Mouse (Mus musculus): ENCODE measurements around the gene Get4. TPM values are rescaled to one million over a fixed set of nuclear protein-coding genes. Genes with fewer than 3 reads are reported as not detected.

Gene Get4
- polyA plus RNA-seq, 1 experiment: 66.2 TPM

DNA sequence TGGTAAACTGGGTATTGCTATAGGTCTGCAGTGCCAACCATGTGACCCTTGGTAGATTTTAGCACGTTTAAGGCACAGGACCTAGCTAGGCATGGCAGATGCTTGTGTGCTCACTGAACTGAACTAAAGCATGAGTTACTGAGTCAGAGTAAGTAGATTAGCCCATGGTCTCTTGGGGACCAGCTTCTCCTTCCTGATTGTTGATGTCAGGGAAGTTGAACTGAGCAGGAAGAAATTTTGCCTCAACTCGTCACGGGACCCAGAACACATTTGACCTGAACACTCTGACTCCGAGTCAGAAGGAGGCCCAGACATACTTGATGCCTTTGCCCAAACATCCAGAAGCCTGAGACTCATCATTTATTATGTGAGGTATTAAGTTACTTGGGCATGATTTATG, 14.7 kb upstream of the Get4 start:
- 77% methylated on average over 4 of the region's 4 CpGs for WGBS
- DNase-seq (ENCODE audit: low read depth, low spot score): no peak

DNA sequence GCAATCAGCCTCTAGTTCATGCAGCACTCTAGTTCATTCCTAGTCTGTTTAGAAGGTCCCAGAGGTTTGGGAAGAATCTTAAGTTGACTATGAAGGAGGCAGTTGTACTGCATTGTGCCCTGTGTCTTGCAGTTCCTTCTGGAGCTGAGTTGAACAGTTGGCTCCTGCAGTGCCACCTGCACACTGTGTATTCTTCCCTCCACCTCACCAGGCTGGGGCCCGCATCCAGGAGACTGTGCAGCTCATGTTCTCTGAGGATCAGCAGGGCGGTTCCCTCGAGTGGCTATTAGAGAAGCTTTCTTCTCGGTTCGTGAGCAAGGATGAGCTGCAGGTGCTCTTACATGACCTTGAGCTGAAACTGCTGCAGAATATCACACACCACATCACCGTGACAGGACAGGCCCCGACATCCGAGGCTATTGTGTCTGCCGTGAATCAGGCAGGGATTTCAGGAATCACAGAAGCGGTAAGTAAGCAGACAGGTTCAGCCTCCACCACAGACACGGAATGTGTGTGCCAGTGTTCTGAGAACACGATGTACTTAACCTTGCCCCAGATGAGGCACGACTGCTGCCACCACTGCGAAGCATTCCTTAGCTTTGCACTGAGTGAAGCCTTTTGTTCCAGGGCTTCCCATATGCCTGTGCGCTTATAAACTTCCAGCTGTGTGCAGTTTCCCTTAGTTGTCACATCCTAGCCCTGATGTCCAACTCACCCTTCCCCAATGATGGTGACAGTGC, 10.9 kb upstream of the Get4 start:
- 87% methylated on average over 15 of the region's 15 CpGs for WGBS
- no peak for DNase-seq (ENCODE audit: low read depth, low spot score)

DNA sequence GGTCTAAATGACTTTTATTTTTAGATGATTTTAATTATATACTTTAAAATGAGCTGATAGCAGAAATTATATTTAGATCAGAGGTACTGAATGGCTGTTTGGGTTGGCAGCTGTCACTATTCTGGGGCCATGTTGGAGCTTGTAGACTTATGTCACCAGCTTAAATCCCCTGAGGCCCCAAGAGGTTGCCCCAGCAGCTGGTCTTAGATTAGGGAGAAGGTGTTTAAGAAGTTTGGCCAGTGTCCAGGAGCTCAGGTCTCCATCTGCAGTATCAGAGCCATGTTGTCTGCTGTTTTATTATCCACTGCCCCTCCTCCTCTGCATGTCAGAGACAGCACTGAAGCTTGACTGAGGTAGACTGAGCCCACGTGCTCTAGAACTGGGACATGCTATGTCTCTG, 8.7 kb upstream of the Get4 start:
- WGBS: 68% methylated on average over 1 of the region's 1 CpGs
- DNase-seq (ENCODE audit: low read depth, low spot score): no peak

DNA sequence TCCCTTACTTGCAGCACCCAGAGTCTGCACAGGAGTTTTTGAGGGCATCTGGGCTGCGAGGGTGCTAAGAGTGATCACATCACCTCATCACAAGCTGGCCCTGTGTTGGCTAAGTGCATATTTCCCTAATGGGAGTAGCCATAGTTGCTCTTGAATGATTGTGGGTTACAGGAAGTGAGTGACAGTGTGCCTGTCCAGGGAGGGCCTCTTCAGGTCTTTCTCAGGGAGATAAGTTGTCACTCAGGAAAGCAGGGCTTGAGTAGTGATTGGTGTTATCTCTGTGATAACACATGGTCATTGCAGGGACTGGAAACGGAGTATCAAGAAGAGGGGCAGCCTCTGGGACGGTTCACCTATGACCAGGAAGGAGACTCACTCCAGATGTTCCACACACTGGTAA, 4.4 kb upstream of the Get4 start:
- DNase-seq (ENCODE audit: low read depth, low spot score): no peak
- WGBS: 87% methylated on average over 3 of the region's 3 CpGs

DNA sequence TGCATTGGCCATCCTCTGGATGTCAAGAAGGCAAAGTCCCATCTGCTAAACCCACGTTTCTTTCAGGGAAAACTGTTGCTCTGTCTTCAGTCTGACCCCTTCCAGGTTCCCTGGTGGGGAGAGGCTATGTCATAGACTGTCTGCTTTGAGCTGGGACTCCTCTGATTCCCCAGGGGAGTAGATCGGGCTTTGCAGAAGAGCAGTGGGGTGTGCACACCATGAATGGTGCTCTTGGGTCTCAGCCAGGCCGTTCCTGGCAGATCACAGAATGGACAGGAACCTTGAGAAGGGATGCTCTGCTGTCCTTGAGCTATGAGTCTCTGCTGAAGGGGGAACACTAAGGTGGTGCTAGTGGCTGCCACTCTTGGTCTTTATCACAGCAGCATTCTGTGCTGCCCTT, 3.3 kb upstream of the Get4 start:
- 67% methylated on average over 3 of the region's 3 CpGs for WGBS
- DNase-seq (ENCODE audit: low read depth, low spot score): no peak

DNA sequence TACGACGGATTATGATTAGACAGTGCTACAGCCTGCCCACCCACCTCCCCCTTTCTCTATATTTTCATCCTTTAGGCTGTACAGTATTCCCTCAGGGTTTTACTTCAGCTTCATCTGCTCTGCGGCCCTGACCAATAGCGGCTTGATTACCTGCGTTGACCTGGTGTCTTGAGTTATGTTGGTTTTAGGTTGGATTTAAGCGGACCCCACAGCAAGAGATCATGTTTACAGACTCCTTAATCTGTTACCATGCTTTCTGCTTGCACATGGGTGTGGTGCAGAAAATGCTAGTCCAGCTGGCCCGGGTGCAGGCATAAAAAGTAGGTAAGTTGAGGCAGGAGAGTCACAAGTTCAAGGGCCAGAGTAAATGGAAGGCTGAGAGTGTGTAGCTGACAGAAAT, 845 bp upstream of the Get4 start:
- no peak for DNase-seq (ENCODE audit: low read depth, low spot score)
- WGBS: 83% methylated on average over 7 of the region's 7 CpGs

DNA sequence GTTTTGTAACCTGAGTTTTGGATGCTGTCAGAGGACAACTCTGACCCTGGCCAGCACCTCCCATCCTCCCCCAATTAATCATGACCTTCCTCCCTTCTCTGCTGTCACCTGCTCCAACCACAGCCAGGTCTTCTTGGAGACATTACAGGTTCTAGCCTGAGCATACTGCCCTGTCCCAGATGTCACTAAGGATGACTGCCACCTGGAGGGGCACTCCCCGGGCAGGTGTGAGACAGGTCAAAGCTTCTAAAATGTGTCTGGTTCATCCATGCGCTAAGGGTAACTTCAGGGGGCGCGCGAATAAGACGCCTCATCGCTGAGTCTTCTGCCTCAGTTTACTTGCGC, 416 bp upstream of the Get4 start:
- under 1% methylated on average over 8 of the region's 8 CpGs for WGBS
- DNase-seq (ENCODE audit: low read depth, low spot score): no peak

DNA sequence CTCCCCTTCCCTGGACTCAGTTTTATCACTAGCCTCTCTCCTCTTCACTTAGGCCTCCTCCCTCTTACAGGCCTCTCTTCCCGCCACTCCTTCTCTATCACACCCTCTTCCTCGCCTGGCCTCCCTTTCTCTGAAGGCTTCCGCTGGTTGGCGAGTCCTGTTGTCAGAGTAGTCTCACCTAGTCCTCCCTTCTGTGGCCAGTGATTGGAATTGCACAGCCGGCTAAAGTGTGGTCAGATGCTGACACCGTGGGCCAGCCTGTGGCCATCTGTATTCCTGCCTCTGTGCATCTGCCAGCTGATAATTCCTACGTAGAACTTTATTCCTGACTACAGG, 754 bp downstream of the Get4 start:
- WGBS: under 1% methylated on average over 7 of the region's 7 CpGs

DNA sequence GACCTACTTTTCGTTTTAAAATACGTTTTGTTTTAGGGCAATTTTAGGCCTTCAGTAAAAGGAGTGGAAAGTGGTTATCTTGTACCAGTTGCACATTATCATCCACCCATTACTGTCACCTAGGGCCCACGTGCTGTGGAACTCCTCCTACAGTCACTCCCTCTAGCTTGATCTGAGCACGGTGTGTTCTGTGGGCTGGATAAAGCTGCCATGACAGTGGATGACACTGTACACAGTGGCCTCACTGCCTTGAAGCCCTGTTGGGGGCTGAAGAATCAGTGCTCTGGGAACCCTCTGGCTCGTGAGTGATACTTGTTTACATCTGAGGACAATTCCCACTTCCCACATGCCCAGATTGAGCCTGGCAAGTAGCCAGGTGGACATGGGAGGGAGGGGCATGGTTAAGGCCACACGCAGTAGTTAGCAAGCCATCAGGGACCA, 1.2 kb downstream of the Get4 start:
- no peak for DNase-seq (ENCODE audit: low read depth, low spot score)
- 0% methylated on average over 6 of the region's 6 CpGs for WGBS

More for the DNA sequence above, 754 bp downstream of the Get4 start:
- DNase-seq (ENCODE audit: low read depth, low spot score): no peak

DNA sequence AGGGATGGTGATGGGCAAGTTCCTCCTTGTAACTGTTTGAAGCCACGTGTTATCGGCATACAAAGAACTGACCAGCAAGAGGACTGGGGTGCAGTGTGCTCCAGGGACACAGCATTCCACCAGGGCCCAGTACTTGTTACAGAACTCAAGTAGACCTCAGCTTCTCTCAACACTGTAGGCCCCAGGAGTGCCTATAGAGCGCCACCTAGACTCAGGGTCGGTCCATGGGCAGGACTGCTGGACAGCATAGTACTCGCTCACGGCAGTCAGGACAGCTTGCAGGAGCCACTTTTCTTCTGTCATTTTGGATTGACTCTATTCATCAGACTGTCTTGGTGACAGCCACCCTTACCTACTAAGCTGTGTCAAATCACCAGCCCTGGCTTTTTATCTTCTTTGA, 2.8 kb downstream of the Get4 start:
- WGBS: 81% methylated on average over 6 of the region's 6 CpGs
- no peak for DNase-seq (ENCODE audit: low read depth, low spot score)

DNA sequence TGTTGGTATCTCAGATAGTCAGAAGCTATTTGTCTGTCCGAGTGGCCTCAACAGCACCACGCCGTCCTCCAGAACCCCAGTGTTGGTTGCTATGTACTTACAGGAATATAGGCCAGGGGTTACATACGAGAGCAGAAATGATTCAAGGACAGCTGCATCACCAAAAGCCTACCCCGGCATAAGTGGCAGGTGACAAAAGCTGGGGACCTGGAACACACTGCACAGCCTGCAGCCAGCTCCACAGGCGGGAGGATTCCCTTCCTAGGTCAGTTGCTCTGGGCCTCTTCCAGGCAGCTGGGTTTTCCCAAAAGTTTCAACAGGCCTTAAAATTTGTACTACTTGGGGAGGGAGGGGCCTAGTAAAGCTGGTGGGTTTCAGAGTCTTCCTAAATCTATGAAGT, 3.7 kb downstream of the Get4 start:
- DNase-seq (ENCODE audit: low read depth, low spot score): no peak

DNA sequence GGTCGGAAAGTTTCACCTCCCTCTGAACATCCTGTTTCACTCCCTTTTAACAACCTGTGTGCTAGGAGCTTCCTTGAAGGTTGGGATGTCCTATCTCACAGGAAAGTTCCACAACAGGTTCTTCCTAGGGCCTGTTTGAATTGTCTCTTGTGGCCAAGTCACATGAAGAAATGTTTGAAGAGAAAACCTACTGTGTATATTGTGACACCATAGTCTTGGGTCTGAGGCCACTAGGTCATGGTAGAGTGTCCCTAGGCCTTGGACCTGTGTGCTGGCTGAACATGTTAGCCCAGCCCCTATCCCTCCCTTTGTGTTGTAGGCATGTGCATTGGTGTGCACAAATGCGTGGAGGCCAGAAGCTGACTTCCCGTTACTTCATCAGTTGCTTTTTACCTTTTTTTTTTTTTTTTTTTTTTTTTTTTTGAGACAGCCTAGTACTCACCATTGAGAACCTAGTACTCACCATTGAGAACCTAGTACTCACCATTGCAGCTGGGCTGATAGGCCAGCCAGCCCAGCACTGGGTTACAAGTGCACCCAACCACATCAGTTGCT, 4.2 kb downstream of the Get4 start:
- 66% methylated on average over 3 of the region's 3 CpGs for WGBS
- DNase-seq (ENCODE audit: low read depth, low spot score): no peak

More for the DNA sequence above, 3.7 kb downstream of the Get4 start:
- 53% methylated on average over 6 of the region's 6 CpGs for WGBS

DNA sequence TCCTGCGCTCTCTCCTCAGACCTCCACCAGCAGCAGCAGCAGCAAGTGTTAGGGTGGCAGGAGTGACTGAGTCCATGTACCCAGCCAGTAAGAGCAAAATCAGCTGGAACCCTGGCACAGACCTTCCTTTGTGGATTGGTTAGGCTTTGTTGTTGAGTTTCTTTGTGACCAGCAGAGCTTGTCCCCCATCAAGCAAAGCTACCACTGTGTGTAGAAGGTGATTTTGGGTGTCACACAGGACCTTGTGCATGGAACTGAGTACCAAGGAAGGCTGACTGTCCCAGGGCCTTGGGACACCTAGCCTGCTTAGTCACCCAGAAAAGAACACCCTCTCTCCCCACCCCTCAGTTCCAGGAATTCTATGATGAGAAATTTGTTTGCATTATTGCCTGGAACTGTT, 5.1 kb downstream of the Get4 start:
- no peak for DNase-seq (ENCODE audit: low read depth, low spot score)
- 95% methylated on average over 1 of the region's 1 CpGs for WGBS

DNA sequence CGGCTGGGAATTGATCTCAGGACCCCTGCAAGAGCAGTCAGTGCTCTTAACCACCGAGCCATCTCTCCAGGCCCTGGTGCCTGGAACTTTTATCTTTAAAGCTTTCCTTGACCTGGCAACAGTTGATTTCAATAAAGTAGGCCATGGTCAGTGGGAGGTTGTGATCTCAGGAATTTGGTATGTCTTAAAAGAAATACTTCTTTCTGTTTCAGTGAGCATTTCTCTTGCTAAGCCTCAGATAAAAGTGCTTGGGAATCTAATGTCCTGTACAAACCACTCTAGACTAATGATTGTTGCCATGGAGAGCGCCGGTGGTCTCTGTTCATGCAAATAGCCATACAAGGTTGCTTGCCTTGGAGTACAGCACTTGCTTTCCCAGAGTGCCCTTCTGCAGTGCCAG, 5.7 kb downstream of the Get4 start:
- DNase-seq (ENCODE audit: low read depth, low spot score): no peak
- 84% methylated on average over 4 of the region's 4 CpGs for WGBS

DNA sequence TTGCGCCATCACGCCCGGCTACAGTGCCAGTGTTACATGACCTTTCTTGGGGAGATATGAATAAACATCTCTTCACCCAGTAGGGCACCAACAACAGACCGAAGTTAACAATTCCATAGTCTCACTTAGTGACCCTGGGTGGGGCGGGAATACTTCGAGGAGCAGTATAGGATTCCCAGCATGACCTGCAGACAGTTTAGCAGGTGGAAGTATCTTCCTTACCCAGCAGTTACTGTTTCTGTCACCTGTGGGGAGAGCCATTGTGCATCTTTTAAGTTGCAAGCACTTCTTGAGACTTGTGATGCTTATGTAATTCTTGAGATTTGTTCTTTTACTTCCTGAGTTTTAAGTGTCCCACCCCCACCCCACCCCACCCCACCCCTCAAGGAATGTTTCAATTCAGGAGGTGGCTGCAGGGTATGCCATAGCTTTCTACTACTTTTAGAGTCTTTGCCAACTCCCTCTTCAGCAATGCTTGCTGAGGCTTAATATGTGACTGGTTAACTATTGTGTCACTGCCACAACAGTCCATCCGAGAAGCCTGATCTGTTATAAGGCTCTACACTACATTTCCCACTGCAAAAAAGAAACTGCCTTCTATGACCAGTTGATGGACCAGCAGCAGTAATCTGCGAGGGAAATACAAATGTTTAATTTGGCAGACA, 6.4 kb downstream of the Get4 start:
- 57% methylated on average over 8 of the region's 8 CpGs for WGBS
- no peak for DNase-seq (ENCODE audit: low read depth, low spot score)

DNA sequence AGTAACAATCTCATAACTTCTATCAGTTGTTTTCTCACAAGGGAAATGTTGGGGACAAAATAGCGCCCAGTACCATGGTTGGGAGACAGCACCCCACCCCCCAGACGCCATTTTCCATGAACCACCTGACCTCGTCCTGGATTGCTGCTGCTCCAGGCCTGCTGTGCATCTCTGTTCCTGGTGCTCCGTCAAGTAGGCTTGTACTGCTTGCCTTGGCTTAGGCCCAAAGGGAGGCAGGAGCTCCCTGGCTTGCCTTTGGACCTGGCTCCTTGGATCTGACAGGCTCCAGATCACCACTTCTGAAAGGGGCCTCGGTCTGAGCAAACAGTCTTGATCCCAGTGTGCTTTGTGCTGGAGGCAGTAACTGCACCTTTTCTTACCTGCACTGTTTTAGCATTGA, 7.7 kb downstream of the Get4 start:
- WGBS: 28% methylated on average over 5 of the region's 5 CpGs
- DNase-seq (ENCODE audit: low read depth, low spot score): no peak

DNA sequence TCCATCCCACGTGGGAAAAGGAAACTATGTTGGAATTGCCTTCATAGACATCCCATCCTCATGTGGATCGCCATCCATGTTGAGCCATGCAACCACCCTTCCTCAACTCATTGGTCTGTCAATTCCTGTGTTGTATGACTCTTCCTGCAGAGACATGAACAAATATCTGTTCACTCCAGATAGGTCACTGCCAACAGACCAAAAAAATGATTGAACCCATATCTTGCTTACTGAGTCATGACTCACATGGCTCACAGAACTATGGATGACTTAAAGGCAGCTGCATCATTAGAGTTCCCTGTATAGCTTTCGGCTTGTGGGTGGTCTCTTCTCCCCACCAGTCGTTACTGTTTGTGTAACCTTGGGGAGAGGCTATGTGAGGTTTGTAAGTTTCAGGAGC, 9.3 kb downstream of the Get4 start:
- WGBS: 87% methylated on average over 4 of the region's 4 CpGs
- DNase-seq (ENCODE audit: low read depth, low spot score): no peak

DNA sequence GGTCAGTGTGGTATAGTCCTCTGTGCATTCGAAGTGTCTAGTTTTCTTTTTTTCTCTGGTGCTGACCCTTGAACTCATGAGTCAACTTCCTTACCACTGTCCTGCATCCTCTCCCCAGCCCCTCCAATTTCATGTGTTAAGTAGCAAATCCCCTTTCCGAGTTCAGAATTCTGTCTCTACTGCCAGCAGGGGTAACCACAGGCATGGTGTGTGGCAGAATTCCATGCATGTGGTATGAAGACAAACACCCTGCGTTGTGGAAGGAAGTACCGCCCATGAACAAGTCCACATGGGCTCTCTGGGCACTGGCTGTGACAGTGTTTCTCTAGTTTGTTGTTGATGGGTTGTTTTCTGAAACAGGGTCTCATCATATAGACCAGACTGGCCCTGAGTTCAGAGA, 15.5 kb downstream of the Get4 start:
- no peak for DNase-seq (ENCODE audit: low read depth, low spot score)
- 72% methylated on average over 4 of the region's 4 CpGs for WGBS

DNA sequence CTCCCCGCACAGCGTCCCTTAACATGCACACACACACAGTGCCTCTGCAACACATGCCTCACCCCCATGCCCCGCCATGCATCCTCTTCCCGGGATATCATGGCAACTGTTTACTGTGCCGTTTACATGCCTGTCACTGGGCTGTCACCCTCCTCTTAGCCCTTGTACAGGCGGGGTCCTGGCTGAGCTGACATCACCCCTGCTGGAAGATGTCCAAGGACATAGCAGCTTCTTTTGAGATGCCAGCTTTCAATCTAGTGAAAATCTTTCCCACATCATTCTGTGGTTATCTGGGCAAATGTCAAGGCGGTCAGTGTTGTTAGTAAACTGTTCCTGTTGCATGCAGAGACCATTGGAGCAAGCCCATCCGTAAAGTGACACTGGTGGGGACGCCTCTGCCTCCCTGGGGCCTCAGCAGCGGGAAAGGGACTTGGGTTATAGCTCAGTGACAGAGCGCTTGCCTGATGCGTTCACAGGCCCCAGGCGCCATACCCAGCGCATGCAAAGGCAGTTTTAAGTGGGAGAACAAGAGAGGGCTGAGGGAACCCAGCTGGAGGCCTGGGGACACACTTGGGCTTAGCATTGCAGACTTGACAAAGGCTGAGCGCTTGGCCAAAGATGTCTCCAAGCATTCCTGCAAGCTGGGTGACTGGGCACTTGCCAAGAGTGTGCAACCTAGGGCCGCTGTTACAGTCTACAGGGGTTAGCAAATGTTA, 18.8 kb downstream of the Get4 start:
- DNase-seq (ENCODE audit: low read depth, low spot score): no peak
- WGBS: 71% methylated on average over 16 of the region's 16 CpGs

DNA sequence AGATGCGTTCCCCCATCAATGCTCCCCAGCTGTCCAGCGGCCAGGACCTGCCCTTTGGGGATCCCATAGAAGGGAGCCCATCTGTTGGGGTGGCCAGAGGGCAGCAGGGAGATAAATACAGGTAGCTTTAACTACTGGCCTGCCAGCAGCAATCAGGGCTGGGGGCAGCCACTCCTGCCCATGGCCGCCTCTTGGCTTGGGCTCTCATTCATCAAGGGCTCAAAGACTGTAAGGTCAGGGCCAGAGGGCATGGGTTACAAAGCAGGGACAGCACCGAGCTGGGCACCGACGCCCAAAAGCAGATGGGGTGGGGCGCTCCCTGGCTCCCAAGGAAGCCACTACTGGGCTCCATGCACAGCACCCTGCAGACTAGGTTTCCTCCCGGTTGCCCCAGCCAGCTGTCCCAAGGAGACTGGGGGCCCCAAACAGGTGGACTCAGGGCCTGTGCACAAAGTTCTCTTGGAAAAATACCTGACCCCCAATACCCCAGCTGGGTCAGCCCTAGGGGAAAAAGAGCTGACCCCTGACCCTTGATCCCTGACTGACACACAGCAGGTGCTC, 19.9 kb downstream of the Get4 start:
- no peak for DNase-seq (ENCODE audit: low read depth, low spot score)
- 62% methylated on average over 8 of the region's 8 CpGs for WGBS

DNA sequence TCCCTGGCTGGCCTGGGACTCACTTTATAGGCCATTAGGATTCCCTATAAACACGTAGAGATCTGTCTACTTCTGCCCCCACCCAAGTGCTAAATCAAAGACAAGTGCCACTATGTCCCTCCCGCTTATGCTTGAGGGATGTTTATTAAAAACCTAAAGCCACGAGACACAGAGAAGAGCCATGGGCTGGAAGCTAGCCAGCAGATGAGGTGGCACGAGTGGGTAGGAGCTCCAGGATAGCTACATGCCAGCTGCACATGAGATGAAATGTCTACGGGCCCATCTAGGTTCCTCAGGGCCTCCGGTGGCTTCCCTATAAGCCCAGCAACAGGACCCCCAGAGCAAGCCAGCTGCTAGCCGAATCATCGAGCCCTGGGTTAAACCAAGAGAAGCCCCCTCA, 25.2 kb downstream of the Get4 start:
- no peak for DNase-seq (ENCODE audit: low read depth, low spot score)
- 62% methylated on average over 8 of the region's 8 CpGs for WGBS

Measured in large intestine, adult 2 months (tissue).